Mouse (Mus musculus): ENCODE results near the gene Stat3.

DNA sequence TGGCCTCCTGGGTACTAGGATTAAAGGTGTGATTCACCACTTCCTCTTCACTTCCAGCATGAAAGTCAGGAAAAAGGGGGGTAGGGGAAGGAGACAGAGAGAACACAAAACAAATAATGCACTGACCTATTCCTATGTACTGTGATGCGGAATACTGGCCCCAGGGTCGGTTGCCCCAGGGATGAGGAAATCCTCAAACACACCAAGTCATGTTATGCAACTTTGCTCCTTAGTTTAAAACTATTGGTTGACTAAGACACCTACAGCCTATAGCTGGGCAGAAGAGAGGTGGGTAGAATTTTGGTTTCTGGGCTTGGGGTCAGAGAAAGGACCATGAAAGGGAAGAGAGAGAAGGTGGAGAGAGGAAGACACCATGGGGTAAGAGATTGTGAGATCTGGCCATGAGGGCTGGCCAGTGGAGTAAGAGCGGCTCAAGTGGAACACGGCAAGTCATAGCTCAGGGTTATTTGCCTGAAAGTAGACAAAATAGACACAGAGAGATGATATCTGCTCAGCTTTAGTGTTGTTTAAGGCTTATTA, 22.8 kb downstream of the Stat3 start:
- TF ChIP-seq CTCF (conservative IDR thresholded peaks at IDR 0.05; ENCODE audit: insufficient read depth, insufficient read length, low read depth, low read length), result no peak
- no peak for TF ChIP-seq POLR2A (IDR thresholded peaks at IDR 0.05; ENCODE audit: low read depth, low read length)

All from kidney, adult 2 months (tissue).